Mouse (Mus musculus): ENCODE measurements around the gene Skil. TPM values are rescaled to one million over a fixed set of nuclear protein-coding genes. Genes with fewer than 3 reads are reported as not detected.
"Not testable (repeated sequence)": the region's sequence is repeated elsewhere in the genome, so short reads cannot be mapped to it uniquely, and the experiment has no call there.

The Skil gene
- polyA plus RNA-seq, 1 experiment from 2014 or later, result 30.7 TPM

- H3K27ac ChIP-seq (replicated peaks), result no peak overlapping the region
Measured at GRCm38 (mm10) chr3:31104936-31105335, 10.1 kb downstream of the Skil start.

GRCm38 (mm10) chr3:31106597-31106996 lies 11.7 kb downstream of the Skil start:
- ATAC-seq (replicated peaks), result no peak
- 82% methylated on average over 6 of the region's 6 CpGs for WGBS
- H3K27ac ChIP-seq (replicated peaks), result no peak overlapping the region
- no peaks in the 10 kb centered on the region for H3K27me3 ChIP-seq
- H3K4me1 ChIP-seq, result peaks cover 35% of the 10 kb centered on the region
- no peaks in the 10 kb centered on the region for H3K36me3 ChIP-seq
- no peaks in the 10 kb centered on the region for H3K9me3 ChIP-seq
- no peak overlapping the region for H3K9ac ChIP-seq (replicated peaks)
- H3K4me3 ChIP-seq, result no peak overlapping the region
- H3K4me2 ChIP-seq (replicated peaks), result no peak overlapping the region

More at GRCm38 (mm10) chr3:31104936-31105335, 10.1 kb downstream of the Skil start:
- Histone ChIP-seq H3K4me1 (peaks cover 43% of the 10 kb centered on the region), H3K27me3 (no peaks in the 10 kb centered on the region), H3K36me3 (no peaks in the 10 kb centered on the region), H3K4me3 (no peak overlapping the region), H3K9ac (replicated peaks) (no peak overlapping the region), H3K9me3 (no peaks in the 10 kb centered on the region), H3K4me2 (replicated peaks) (no peak overlapping the region)
- ATAC-seq (replicated peaks), result no peak
- WGBS, result 82% methylated on average over 6 of the region's 6 CpGs

- H3K27me3 ChIP-seq, result no peaks in the 10 kb centered on the region
- H3K36me3 ChIP-seq, result no peaks in the 10 kb centered on the region
- H3K4me2 ChIP-seq (replicated peaks), result no peak overlapping the region
- peaks cover 30% of the 10 kb centered on the region for H3K4me1 ChIP-seq
- WGBS, result 81% methylated on average over 4 of the region's 4 CpGs
- H3K9me3 ChIP-seq, result no peaks in the 10 kb centered on the region
- no peak overlapping the region for H3K9ac ChIP-seq (replicated peaks)
- 0 out of 2 replicates have a peak, but pooled peaks have one; percentile 18 for ATAC-seq (replicated peaks)
- H3K27ac ChIP-seq (replicated peaks), result peak overlapping the region; percentile 13; the same call in 1 of the 2 replicates
- H3K4me3 ChIP-seq, result no peak overlapping the region
Measured at GRCm38 (mm10) chr3:31107674-31108073, 12.8 kb downstream of the Skil start.

GRCm38 (mm10) chr3:31109108-31109507 lies 14.2 kb downstream of the Skil start:
- ATAC-seq (replicated peaks), result peak; percentile 80; the same call in 1 of the 2 replicates
- Histone ChIP-seq H3K9ac (replicated peaks) (no peak overlapping the region), H3K9me3 (no peaks in the 10 kb centered on the region), H3K27ac (replicated peaks) (no peak overlapping the region), H3K4me1 (peaks cover 30% of the 10 kb centered on the region), H3K36me3 (peaks cover 8% of the 10 kb centered on the region), H3K4me3 (no peak overlapping the region), H3K4me2 (replicated peaks) (no peak overlapping the region), H3K27me3 (no peaks in the 10 kb centered on the region)
- WGBS, result 65% methylated on average over 3 of the region's 3 CpGs

GRCm38 (mm10) chr3:31123098-31123497 lies 28.2 kb downstream of the Skil start:
- Histone ChIP-seq H3K9me3 (no peaks in the 10 kb centered on the region), H3K4me1 (no peaks in the 10 kb centered on the region), H3K9ac (replicated peaks) (no peak overlapping the region), H3K4me3 (no peak overlapping the region), H3K4me2 (replicated peaks) (no peak overlapping the region), H3K36me3 (peaks cover 36% of the 10 kb centered on the region), H3K27me3 (no peaks in the 10 kb centered on the region), H3K27ac (replicated peaks) (no peak overlapping the region)
- 87% methylated on average over 4 of the region's 4 CpGs for WGBS
- no peak for ATAC-seq (replicated peaks)

GRCm38 (mm10) chr3:31126303-31126702 lies 31.4 kb downstream of the Skil start:
- no peaks in the 10 kb centered on the region for H3K4me1 ChIP-seq
- no peaks in the 10 kb centered on the region for H3K27me3 ChIP-seq
- WGBS, result 75% methylated on average over 4 of the region's 4 CpGs

GRCm38 (mm10) chr3:31126848-31127247 lies 32.0 kb downstream of the Skil start:
- Histone ChIP-seq H3K27me3 (no peaks in the 10 kb centered on the region), H3K9ac (replicated peaks) (no peak overlapping the region), H3K4me3 (no peak overlapping the region), H3K9me3 (no peaks in the 10 kb centered on the region), H3K36me3 (peaks cover 13% of the 10 kb centered on the region), H3K27ac (replicated peaks) (no peak overlapping the region), H3K4me2 (replicated peaks) (no peak overlapping the region), H3K4me1 (no peaks in the 10 kb centered on the region)
- ATAC-seq (replicated peaks), result no peak
- WGBS, result 90% methylated on average over 3 of the region's 3 CpGs

More at GRCm38 (mm10) chr3:31126303-31126702, 31.4 kb downstream of the Skil start:
- no peak overlapping the region for H3K4me2 ChIP-seq (replicated peaks)
- H3K36me3 ChIP-seq, result peaks cover 14% of the 10 kb centered on the region
- no peaks in the 10 kb centered on the region for H3K9me3 ChIP-seq
- ATAC-seq (replicated peaks), result no peak
- H3K27ac ChIP-seq (replicated peaks), result no peak overlapping the region
- no peak overlapping the region for H3K4me3 ChIP-seq
- H3K9ac ChIP-seq (replicated peaks), result no peak overlapping the region

- Histone ChIP-seq H3K4me2 (replicated peaks) (no peak overlapping the region), H3K4me3 (no peak overlapping the region), H3K36me3 (no peaks in the 10 kb centered on the region), H3K27me3 (no peaks in the 10 kb centered on the region), H3K9me3 (no peaks in the 10 kb centered on the region), H3K27ac (replicated peaks) (no peak overlapping the region), H3K9ac (replicated peaks) (no peak overlapping the region), H3K4me1 (no peaks in the 10 kb centered on the region)
- WGBS, result 55% methylated on average over 4 of the region's 4 CpGs
- no peak for ATAC-seq (replicated peaks)
Measured at GRCm38 (mm10) chr3:31129766-31130165, 34.9 kb downstream of the Skil start.

GRCm38 (mm10) chr3:31133664-31134063 lies 38.8 kb downstream of the Skil start:
- H3K9ac ChIP-seq (replicated peaks), result no peak overlapping the region
- H3K4me2 ChIP-seq (replicated peaks), result no peak overlapping the region
- no peaks in the 10 kb centered on the region for H3K9me3 ChIP-seq
- no peak for ATAC-seq (replicated peaks)
- H3K4me1 ChIP-seq, result no peaks in the 10 kb centered on the region
- no peaks in the 10 kb centered on the region for H3K27me3 ChIP-seq
- no peak overlapping the region for H3K27ac ChIP-seq (replicated peaks)
- H3K4me3 ChIP-seq, result no peak overlapping the region
- WGBS, result 74% methylated on average over 5 of the region's 5 CpGs
- no peaks in the 10 kb centered on the region for H3K36me3 ChIP-seq

GRCm38 (mm10) chr3:31134246-31134645 lies 39.4 kb downstream of the Skil start:
- Histone ChIP-seq H3K9me3 (no peaks in the 10 kb centered on the region), H3K27me3 (no peaks in the 10 kb centered on the region), H3K36me3 (no peaks in the 10 kb centered on the region), H3K4me3 (no peak overlapping the region), H3K27ac (replicated peaks) (no peak overlapping the region), H3K4me2 (replicated peaks) (no peak overlapping the region), H3K9ac (replicated peaks) (no peak overlapping the region), H3K4me1 (no peaks in the 10 kb centered on the region)
- ATAC-seq (replicated peaks), result no peak
- WGBS, result 82% methylated on average over 8 of the region's 8 CpGs

GRCm38 (mm10) chr3:31134696-31135095 lies 39.8 kb downstream of the Skil start:
- Histone ChIP-seq H3K9ac (replicated peaks) (no peak overlapping the region), H3K27ac (replicated peaks) (no peak overlapping the region), H3K36me3 (no peaks in the 10 kb centered on the region), H3K4me3 (no peak overlapping the region), H3K4me1 (no peaks in the 10 kb centered on the region), H3K27me3 (no peaks in the 10 kb centered on the region), H3K9me3 (no peaks in the 10 kb centered on the region), H3K4me2 (replicated peaks) (no peak overlapping the region)
- WGBS, result 77% methylated on average over 7 of the region's 7 CpGs
- no peak for ATAC-seq (replicated peaks)

GRCm38 (mm10) chr3:31136591-31136990 lies 41.7 kb downstream of the Skil start:
- H3K4me1 ChIP-seq; H3K4me2 ChIP-seq (replicated peaks); H3K36me3 ChIP-seq; ATAC-seq (replicated peaks); H3K9me3 ChIP-seq; H3K4me3 ChIP-seq; H3K27ac ChIP-seq (replicated peaks); H3K27me3 ChIP-seq; H3K9ac ChIP-seq (replicated peaks): not testable (repeated sequence)
- 77% methylated on average over 4 of the region's 4 CpGs for WGBS
